ENCODE assay signal across 7 mouse cellular contexts in the genomic region with DNA sequence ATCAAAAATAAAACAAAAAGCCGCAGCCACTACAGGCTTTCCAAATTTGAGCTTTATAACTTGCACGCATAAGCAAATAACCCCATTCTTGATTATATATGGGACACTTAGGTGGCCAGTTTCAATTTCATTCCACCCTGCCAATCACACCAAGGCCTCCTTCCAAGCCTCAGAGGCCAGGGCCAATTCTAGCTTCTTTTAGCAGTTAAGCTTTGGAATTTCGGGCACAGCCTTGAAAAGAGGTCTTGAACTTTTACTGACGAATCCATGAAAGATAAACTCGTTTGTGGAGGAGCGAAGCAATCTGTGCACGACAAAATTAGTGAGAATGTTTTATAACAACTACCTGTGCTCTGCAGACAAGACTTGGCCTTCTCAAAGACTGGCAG. TPM values are rescaled to one million over a fixed set of nuclear protein-coding genes. Genes with fewer than 3 reads are reported as not detected.
DNase-seq lines count a peak whose midpoint lies in the region; ATAC-seq lines count a peak whose summit lies in the region.

No protein-coding gene starts in this region.

- H3K36me3 ChIP-seq in lung, embryonic 16.5 days (ENCODE audit: control insufficient read depth, insufficient read depth, low read length): peaks cover 6% of the 10 kb centered on the region
- H3K36me3 ChIP-seq in forebrain, embryonic 12.5 days (replicated peaks): peaks cover 15% of the 10 kb centered on the region
- H3K36me3 ChIP-seq in limb, embryonic 11.5 days (ENCODE audit: control insufficient read depth, insufficient read depth, low read length): peaks cover 4% of the 10 kb centered on the region; the same call in 1 of the 2 replicates
- H3K36me3 ChIP-seq in stomach, embryonic 14.5 days (ENCODE audit: control insufficient read depth, insufficient read depth, low read length): peaks cover 7% of the 10 kb centered on the region

- peak overlapping the region; percentile 80 for H3K9ac ChIP-seq in lung, embryonic 16.5 days (ENCODE audit: low read length)
- peak overlapping the region; percentile 81 for H3K9ac ChIP-seq in forebrain, embryonic 12.5 days
- peak overlapping the region; percentile 78 for H3K9ac ChIP-seq in limb, embryonic 11.5 days (ENCODE audit: low read length)
- H3K9ac ChIP-seq in stomach, embryonic 14.5 days (replicated peaks; ENCODE audit: low read depth, low read length): peak overlapping the region; percentile 52

- H3K27me3 ChIP-seq in lung, embryonic 16.5 days (ENCODE audit: control insufficient read depth, insufficient read depth, low read depth, low read length): no peaks in the 10 kb centered on the region
- H3K27me3 ChIP-seq in forebrain, embryonic 12.5 days: peaks cover 5% of the 10 kb centered on the region; the same call in 1 of the 2 replicates
- no peaks in the 10 kb centered on the region for H3K27me3 ChIP-seq in limb, embryonic 11.5 days (ENCODE audit: control insufficient read depth, insufficient read depth, low read length)
- H3K27me3 ChIP-seq in stomach, embryonic 14.5 days (ENCODE audit: control insufficient read depth, insufficient read depth, low read length): no peaks in the 10 kb centered on the region

- DNase-seq in lung, postnatal 14 days: no peak
- no peak for DNase-seq in limb, embryonic 11.5 days (ENCODE audit: low spot score)
- DNase-seq in urinary bladder, adult 2 months (ENCODE audit: low spot score): no peak
- DNase-seq in urinary bladder, postnatal 4 days (ENCODE audit: low spot score in 2 of 2): no peak

- peak overlapping the region; percentile 68 for H3K4me3 ChIP-seq in lung, embryonic 16.5 days (ENCODE audit: low read length)
- peak overlapping the region; percentile 59 for H3K4me3 ChIP-seq in forebrain, embryonic 12.5 days (replicated peaks)
- H3K4me3 ChIP-seq in limb, embryonic 11.5 days (ENCODE audit: low read depth, low read length): peak overlapping the region; percentile 32
- H3K4me3 ChIP-seq in stomach, embryonic 14.5 days (ENCODE audit: low read depth, low read length): peak overlapping the region; percentile 53

- H3K4me2 ChIP-seq in lung, embryonic 16.5 days (ENCODE audit: low read depth, low read length): peak overlapping the region; percentile 59
- peak overlapping the region; percentile 72 for H3K4me2 ChIP-seq in forebrain, embryonic 12.5 days
- H3K4me2 ChIP-seq in limb, embryonic 11.5 days (ENCODE audit: low read depth, severe bottlenecking): peak overlapping the region; percentile 86
- H3K4me2 ChIP-seq in stomach, embryonic 14.5 days (replicated peaks; ENCODE audit: low read depth, low read length): peak overlapping the region; percentile 69

- peaks cover 18% of the 10 kb centered on the region for H3K4me1 ChIP-seq in lung, embryonic 16.5 days (replicated peaks; ENCODE audit: control insufficient read depth, insufficient read depth, low read length)
- H3K4me1 ChIP-seq in forebrain, embryonic 12.5 days: peaks cover 21% of the 10 kb centered on the region
- H3K4me1 ChIP-seq in limb, embryonic 11.5 days (ENCODE audit: control insufficient read depth, insufficient read depth, low read length): peaks cover 12% of the 10 kb centered on the region
- peaks cover 18% of the 10 kb centered on the region for H3K4me1 ChIP-seq in stomach, embryonic 14.5 days (ENCODE audit: control insufficient read depth, insufficient read depth, low read length)

- peak overlapping the region; percentile 98 for H3K27ac ChIP-seq in lung, embryonic 16.5 days (ENCODE audit: low read length)
- peak overlapping the region; percentile 96 for H3K27ac ChIP-seq in forebrain, embryonic 12.5 days
- peak overlapping the region; percentile 97 for H3K27ac ChIP-seq in limb, embryonic 11.5 days (replicated peaks; ENCODE audit: low read depth, low read length)
- H3K27ac ChIP-seq in stomach, embryonic 14.5 days (ENCODE audit: low read length): peak overlapping the region; percentile 97

- no peak for ATAC-seq in lung, embryonic 16.5 days (ENCODE audit: low read depth)
- no peak for ATAC-seq in forebrain, embryonic 12.5 days (ENCODE audit: low FRiP score)
- no peak for ATAC-seq in limb, embryonic 11.5 days (ENCODE audit: insufficient number of reproducible peaks, low FRiP score, low TSS enrichment, low read depth)
- ATAC-seq in stomach, embryonic 14.5 days (ENCODE audit: insufficient number of reproducible peaks, insufficient read depth, low FRiP score, low read depth): no peak

- H3K9me3 ChIP-seq in lung, embryonic 16.5 days (ENCODE audit: control insufficient read depth, low read length): no peaks in the 10 kb centered on the region
- H3K9me3 ChIP-seq in forebrain, embryonic 12.5 days: no peaks in the 10 kb centered on the region
- H3K9me3 ChIP-seq in limb, embryonic 11.5 days (ENCODE audit: control insufficient read depth, low read length): no peaks in the 10 kb centered on the region
- no peaks in the 10 kb centered on the region for H3K9me3 ChIP-seq in stomach, embryonic 14.5 days (ENCODE audit: control insufficient read depth, low read depth, low read length)

- WGBS in lung, embryonic 16.5 days: 28% methylated on average over 7 of the region's 7 CpGs
- 46% methylated on average over 7 of the region's 7 CpGs for WGBS in forebrain, embryonic 12.5 days
- WGBS in limb, embryonic 11.5 days: 48% methylated on average over 7 of the region's 7 CpGs
- WGBS in stomach, embryonic 14.5 days: 32% methylated on average over 7 of the region's 7 CpGs

RNA-seq across cellular contexts. Expression of gene Sfxn3, which starts 10.4 kb away (rescaled TPM):
- polyA plus RNA-seq in lung, embryonic 16.5 days (2015; fragmentation: Nextera tagmentation; extraction: Ambion mirVana): 26.0 and 26.1 TPM in 2 replicates
- polyA plus RNA-seq in forebrain, embryonic 12.5 days (2016; fragmentation: Nextera tagmentation; extraction: Ambion mirVana): 30.3 and 30.4 TPM in 2 replicates
- polyA plus RNA-seq in limb, embryonic 11.5 days (2014; fragmentation: Nextera tagmentation; extraction: Ambion mirVana): 11.9 and 12.4 TPM in 2 replicates
- polyA plus RNA-seq in stomach, embryonic 14.5 days (2014; fragmentation: Nextera tagmentation; extraction: Ambion mirVana): 28.8 and 34.5 TPM in 2 replicates
- polyA plus RNA-seq in urinary bladder, adult 2 months (2012; rRNA removed): 46.3 and 51.2 TPM in 2 replicates

RNA-seq across cellular contexts. Expression of gene Pdzd7, which starts 12.2 kb away (rescaled TPM):
- 0.21 and 0.33 TPM in 2 replicates for polyA plus RNA-seq in lung, embryonic 16.5 days (2015; fragmentation: Nextera tagmentation; extraction: Ambion mirVana)
- 0.45 and 0.50 TPM in 2 replicates for polyA plus RNA-seq in forebrain, embryonic 12.5 days (2016; fragmentation: Nextera tagmentation; extraction: Ambion mirVana)
- 0.14 and 0.21 TPM in 2 replicates for polyA plus RNA-seq in limb, embryonic 11.5 days (2014; fragmentation: Nextera tagmentation; extraction: Ambion mirVana)
- 0.62 TPM in 2 replicates for polyA plus RNA-seq in stomach, embryonic 14.5 days (2014; fragmentation: Nextera tagmentation; extraction: Ambion mirVana)
- polyA plus RNA-seq in urinary bladder, adult 2 months (2012; rRNA removed): 0.99 and 1.1 TPM in 2 replicates

RNA-seq across cellular contexts. Expression of gene Kazald1, which starts 17.3 kb away (rescaled TPM):
- polyA plus RNA-seq in lung, embryonic 16.5 days (2015; fragmentation: Nextera tagmentation; extraction: Ambion mirVana): 6.8 and 9.8 TPM in 2 replicates
- polyA plus RNA-seq in forebrain, embryonic 12.5 days (2016; fragmentation: Nextera tagmentation; extraction: Ambion mirVana): 0.86 and 0.95 TPM in 2 replicates
- 1.4 and 2.2 TPM in 2 replicates for polyA plus RNA-seq in limb, embryonic 11.5 days (2014; fragmentation: Nextera tagmentation; extraction: Ambion mirVana)
- 1.3 and 4.7 TPM in 2 replicates for polyA plus RNA-seq in stomach, embryonic 14.5 days (2014; fragmentation: Nextera tagmentation; extraction: Ambion mirVana)
- polyA plus RNA-seq in urinary bladder, adult 2 months (2012; rRNA removed): 24.9 and 25.1 TPM in 2 replicates

RNA-seq across cellular contexts. Expression of gene Lzts2, which starts 43.5 kb away (rescaled TPM):
- polyA plus RNA-seq in lung, embryonic 16.5 days (2015; fragmentation: Nextera tagmentation; extraction: Ambion mirVana): 50.1 and 51.6 TPM in 2 replicates
- 48.7 and 51.4 TPM in 2 replicates for polyA plus RNA-seq in forebrain, embryonic 12.5 days (2016; fragmentation: Nextera tagmentation; extraction: Ambion mirVana)
- polyA plus RNA-seq in limb, embryonic 11.5 days (2014; fragmentation: Nextera tagmentation; extraction: Ambion mirVana): 64.4 and 71.7 TPM in 2 replicates
- 52.5 and 56.0 TPM in 2 replicates for polyA plus RNA-seq in stomach, embryonic 14.5 days (2014; fragmentation: Nextera tagmentation; extraction: Ambion mirVana)
- polyA plus RNA-seq in urinary bladder, adult 2 months (2012; rRNA removed): 54.3 and 71.9 TPM in 2 replicates

RNA-seq across cellular contexts. Expression of gene Mrpl43, which starts 51.5 kb away (rescaled TPM):
- polyA plus RNA-seq in lung, embryonic 16.5 days (2015; fragmentation: Nextera tagmentation; extraction: Ambion mirVana): 65.2 and 67.2 TPM in 2 replicates
- polyA plus RNA-seq in forebrain, embryonic 12.5 days (2016; fragmentation: Nextera tagmentation; extraction: Ambion mirVana): 71.0 and 75.8 TPM in 2 replicates
- polyA plus RNA-seq in limb, embryonic 11.5 days (2014; fragmentation: Nextera tagmentation; extraction: Ambion mirVana): 69.3 and 73.6 TPM in 2 replicates
- polyA plus RNA-seq in stomach, embryonic 14.5 days (2014; fragmentation: Nextera tagmentation; extraction: Ambion mirVana): 60.1 and 60.4 TPM in 2 replicates
- polyA plus RNA-seq in urinary bladder, adult 2 months (2012; rRNA removed): 54.6 and 64.0 TPM in 2 replicates
